Mouse (Mus musculus) bone marrow macrophage, adult 2 months (primary cell): ENCODE data around the gene P3h2. TPM values are rescaled to one million over a fixed set of nuclear protein-coding genes. Genes with fewer than 3 reads are reported as not detected.

ENCODE experiments used
- H3K27ac ChIP-seq: 2 replicates; pipeline ENCODE4 v1.5.1; 2012; ENCODE audit warnings: low read depth, low read length; ENCODE audit not compliant: insufficient read depth
- H3K4me1 ChIP-seq: 2 replicates; pipeline ENCODE4 v1.6.1; 2012; ENCODE audit warnings: low read length; ENCODE audit not compliant: control insufficient read depth, insufficient read depth
- H3K4me3 ChIP-seq: 2 replicates; pipeline ENCODE4 v1.5.1; 2012; ENCODE audit warnings: mild to moderate bottlenecking, low read length, moderate library complexity; ENCODE audit not compliant: insufficient read depth
- CTCF ChIP-seq: IDR thresholded peaks from 2 replicates; pipeline ENCODE4 v1.5.1; 2012; ENCODE audit warnings: low read depth, mild to moderate bottlenecking, low read length, moderate library complexity
- POLR2A ChIP-seq: IDR thresholded peaks from 2 replicates; pipeline ENCODE4 v1.6.1; 2012; ENCODE audit warnings: mild to moderate bottlenecking, low read depth, low read length, borderline replicate concordance
- polyA plus RNA-seq: library from polyadenylated mRNA; stranded (reverse); fragments of >200 nt; gene quantifications from 2 replicates; pipeline ENCODE4 v1.2.4, GENCODE M21; 2012; ENCODE audit not compliant: missing spikeins, insufficient read depth, insufficient read length

Gene P3h2
- polyA plus RNA-seq, 1 experiment = not detected

GRCm38 (mm10) chr16:26003261-26003660 lies 102.3 kb downstream of the P3h2 start:
- TF ChIP-seq POLR2A (no peak), CTCF (no peak)
- Histone ChIP-seq H3K4me3 (no peak overlapping the region), H3K27ac (no peak overlapping the region)

GRCm38 (mm10) chr16:26002848-26003247 lies 102.7 kb downstream of the P3h2 start:
- TF ChIP-seq CTCF (no peak), POLR2A (no peak)
- H3K27ac ChIP-seq = no peak overlapping the region
- no peaks in the 10 kb centered on the region for H3K4me1 ChIP-seq
- no peak overlapping the region for H3K4me3 ChIP-seq

More at GRCm38 (mm10) chr16:26003261-26003660, 102.3 kb downstream of the P3h2 start:
- H3K4me1 ChIP-seq = no peaks in the 10 kb centered on the region

GRCm38 (mm10) chr16:25994605-25995004 lies 111.0 kb downstream of the P3h2 start:
- H3K4me1 ChIP-seq = no peaks in the 10 kb centered on the region
- no peak overlapping the region for H3K27ac ChIP-seq
- TF ChIP-seq CTCF (no peak), POLR2A (no peak)
- no peak overlapping the region for H3K4me3 ChIP-seq

GRCm38 (mm10) chr16:25987221-25987620 lies 118.4 kb downstream of the P3h2 start:
- Histone ChIP-seq H3K4me3 (no peak overlapping the region), H3K27ac (no peak overlapping the region), H3K4me1 (no peaks in the 10 kb centered on the region)
- TF ChIP-seq POLR2A (no peak), CTCF (no peak)

GRCm38 (mm10) chr16:25983635-25984034 lies 121.9 kb downstream of the P3h2 start:
- H3K27ac ChIP-seq = no peak overlapping the region
- H3K4me1 ChIP-seq = no peaks in the 10 kb centered on the region
- TF ChIP-seq POLR2A (no peak), CTCF (peak; percentile 21; the same call in 1 of the 2 replicates)
- no peak overlapping the region for H3K4me3 ChIP-seq

- no peak for TF ChIP-seq CTCF
- no peak for TF ChIP-seq POLR2A
- Histone ChIP-seq H3K4me3 (no peak overlapping the region), H3K27ac (no peak overlapping the region), H3K4me1 (no peaks in the 10 kb centered on the region)
Observed at GRCm38 (mm10) chr16:25979037-25979436, 126.5 kb downstream of the P3h2 start.

GRCm38 (mm10) chr16:25977210-25977609 lies 128.4 kb downstream of the P3h2 start:
- H3K4me1 ChIP-seq = no peaks in the 10 kb centered on the region
- H3K27ac ChIP-seq = no peak overlapping the region
- H3K4me3 ChIP-seq = no peak overlapping the region
- TF ChIP-seq POLR2A (no peak), CTCF (no peak)

GRCm38 (mm10) chr16:25971285-25971684 lies 134.3 kb downstream of the P3h2 start:
- Histone ChIP-seq H3K4me1 (no peaks in the 10 kb centered on the region), H3K27ac (no peak overlapping the region), H3K4me3 (no peak overlapping the region)
- TF ChIP-seq CTCF (no peak), POLR2A (no peak)

- no peak overlapping the region for H3K4me3 ChIP-seq
- no peaks in the 10 kb centered on the region for H3K4me1 ChIP-seq
- TF ChIP-seq POLR2A (no peak), CTCF (no peak)
- H3K27ac ChIP-seq = no peak overlapping the region
Observed at GRCm38 (mm10) chr16:25970720-25971119, 134.9 kb downstream of the P3h2 start.

- Histone ChIP-seq H3K27ac (no peak overlapping the region), H3K4me1 (no peaks in the 10 kb centered on the region), H3K4me3 (no peak overlapping the region)
- TF ChIP-seq POLR2A (no peak), CTCF (no peak)
Observed at GRCm38 (mm10) chr16:25970193-25970592, 135.4 kb downstream of the P3h2 start.

- no peak overlapping the region for H3K27ac ChIP-seq
- H3K4me3 ChIP-seq = no peak overlapping the region
- no peaks in the 10 kb centered on the region for H3K4me1 ChIP-seq
- TF ChIP-seq CTCF (no peak), POLR2A (no peak)
Observed at GRCm38 (mm10) chr16:25967297-25967696, 138.3 kb downstream of the P3h2 start.
